In genomic region chr4:147943005-147943404, GRCm38 (mm10) we compare ENCODE assay signal across 13 mouse cellular contexts. TPM values are rescaled to one million over a fixed set of nuclear protein-coding genes. Genes with fewer than 3 reads are reported as not detected.
DNase-seq lines count a peak whose midpoint lies in the region; ATAC-seq and TF ChIP-seq lines count a peak whose summit lies in the region.
"Had no signal": no experiment of that assay in that cellular context is flagged by ENCODE, and none has a peak within 500 bp of the region (broad histone marks: within the 10 kb centered on the region; RNA-seq: fewer than 3 reads in every experiment).

No protein-coding gene starts in this region.

- TF ChIP-seq CTCF in stomach, postnatal 0 days (IDR thresholded peaks at IDR 0.05; ENCODE audit: low read depth) = no peak

- 0 out of 2 replicates have a peak overlapping the region, but pooled peaks have one; percentile 96 for H3K4me3 ChIP-seq in heart, embryonic 15.5 days
- no peak overlapping the region for H3K4me3 ChIP-seq in midbrain, embryonic 14.5 days (replicated peaks; ENCODE audit: low read depth, low read length)
- no peak overlapping the region for H3K4me3 ChIP-seq in midbrain, embryonic 16.5 days (ENCODE audit: low read depth, low read length)
- H3K4me3 ChIP-seq in stomach, postnatal 0 days (ENCODE audit: low read depth, low read length) = no peak overlapping the region
- H3K4me3 ChIP-seq: limb, embryonic 15.5 days had no signal

- peak overlapping the region; percentile 98; the same call in 1 of the 2 replicates for H3K4me2 ChIP-seq in heart, embryonic 15.5 days
- H3K4me2 ChIP-seq in midbrain, embryonic 14.5 days (ENCODE audit: low read length) = peak overlapping the region; percentile 7; the same call in 1 of the 2 replicates
- no peak overlapping the region for H3K4me2 ChIP-seq in midbrain, embryonic 16.5 days (ENCODE audit: low read length)
- 0 out of 2 replicates have a peak overlapping the region, but pooled peaks have one; percentile 99 for H3K4me2 ChIP-seq in stomach, postnatal 0 days (replicated peaks; ENCODE audit: low read depth)

- H3K27ac ChIP-seq in heart, embryonic 15.5 days = no peak overlapping the region
- no peak overlapping the region for H3K27ac ChIP-seq in midbrain, embryonic 14.5 days (replicated peaks; ENCODE audit: low read depth, low read length)
- no peak overlapping the region for H3K27ac ChIP-seq in midbrain, embryonic 16.5 days (ENCODE audit: low read length)
- H3K27ac ChIP-seq in stomach, postnatal 0 days (replicated peaks) = no peak overlapping the region
- H3K27ac ChIP-seq: limb, embryonic 15.5 days had no signal

- peaks cover 50% of the 10 kb centered on the region for H3K4me1 ChIP-seq in heart, embryonic 15.5 days (replicated peaks)
- peaks cover 22% of the 10 kb centered on the region for H3K4me1 ChIP-seq in midbrain, embryonic 14.5 days (ENCODE audit: control insufficient read depth, insufficient read depth, low read length)
- H3K4me1 ChIP-seq in midbrain, embryonic 16.5 days (ENCODE audit: control insufficient read depth, insufficient read depth, low read length) = peaks cover 21% of the 10 kb centered on the region
- peaks cover 11% of the 10 kb centered on the region; the same call in 1 of the 2 replicates for H3K4me1 ChIP-seq in stomach, postnatal 0 days (replicated peaks; ENCODE audit: control insufficient read depth, insufficient read depth)

- WGBS in heart, embryonic 15.5 days = 95% methylated on average over 1 of the region's 1 CpGs
- WGBS in midbrain, embryonic 14.5 days = 92% methylated on average over 1 of the region's 1 CpGs
- 96% methylated on average over 1 of the region's 1 CpGs for WGBS in midbrain, embryonic 16.5 days
- 87% methylated on average over 1 of the region's 1 CpGs for WGBS in stomach, postnatal 0 days

- DNase-seq in heart, postnatal 4 days = no peak
- no peak for DNase-seq in midbrain, embryonic 14.5 days
- peak; percentile 42 for DNase-seq in kidney, postnatal 10 days
- no peak for DNase-seq in stomach, postnatal 0 days (ENCODE audit: low spot score)
- no peak for DNase-seq in lung, postnatal 4 days
- no peak for DNase-seq in cerebellum, adult 18-20 months
- DNase-seq: adrenal gland, postnatal 10 days; right cerebral cortex, postnatal 4 days; thymus, postnatal 25 days had no signal

- peaks cover 49% of the 10 kb centered on the region for H3K36me3 ChIP-seq in heart, embryonic 15.5 days
- H3K36me3 ChIP-seq in midbrain, embryonic 14.5 days (ENCODE audit: control insufficient read depth, insufficient read depth, low read length) = peaks cover 44% of the 10 kb centered on the region
- H3K36me3 ChIP-seq in midbrain, embryonic 16.5 days (ENCODE audit: control insufficient read depth, insufficient read depth, low read length) = peaks cover 30% of the 10 kb centered on the region
- H3K36me3 ChIP-seq in stomach, postnatal 0 days (ENCODE audit: control insufficient read depth, insufficient read depth, low read length) = peaks cover 24% of the 10 kb centered on the region

- H3K27me3 ChIP-seq in heart, embryonic 15.5 days = no peaks in the 10 kb centered on the region
- no peaks in the 10 kb centered on the region for H3K27me3 ChIP-seq in midbrain, embryonic 14.5 days (ENCODE audit: control insufficient read depth, insufficient read depth, low read length)
- peaks cover 2% of the 10 kb centered on the region; the same call in 1 of the 2 replicates for H3K27me3 ChIP-seq in midbrain, embryonic 16.5 days (ENCODE audit: control insufficient read depth, insufficient read depth, low read depth, low read length)
- H3K27me3 ChIP-seq in stomach, postnatal 0 days (ENCODE audit: control insufficient read depth, insufficient read depth, low read length) = no peaks in the 10 kb centered on the region
- H3K27me3 ChIP-seq: limb, embryonic 15.5 days had no signal

- ATAC-seq in heart, embryonic 15.5 days (replicated peaks; ENCODE audit: insufficient number of reproducible peaks, insufficient read depth, low FRiP score, low read depth) = no peak
- no peak for ATAC-seq in midbrain, embryonic 14.5 days (ENCODE audit: low FRiP score, low TSS enrichment)
- no peak for ATAC-seq in midbrain, embryonic 16.5 days
- peak; percentile 21; the same call in 1 of the 2 replicates for ATAC-seq in stomach, postnatal 0 days (ENCODE audit: low FRiP score, low TSS enrichment)

- no peak for TF ChIP-seq EP300 in stomach, postnatal 0 days (optimal IDR thresholded peaks at IDR 0.05)

- 0 out of 2 replicates have a peak overlapping the region, but pooled peaks have one; percentile 21 for H3K9ac ChIP-seq in heart, embryonic 15.5 days
- H3K9ac ChIP-seq in midbrain, embryonic 14.5 days (replicated peaks; ENCODE audit: low read length) = no peak overlapping the region
- H3K9ac ChIP-seq in midbrain, embryonic 16.5 days (ENCODE audit: low read depth, low read length) = no peak overlapping the region
- H3K9ac ChIP-seq in stomach, postnatal 0 days (ENCODE audit: low read length) = no peak overlapping the region; the same call in 1 of the 2 replicates
- H3K9ac ChIP-seq: limb, embryonic 15.5 days had no signal

- no peaks in the 10 kb centered on the region for H3K9me3 ChIP-seq in heart, embryonic 15.5 days (replicated peaks)
- H3K9me3 ChIP-seq in midbrain, embryonic 14.5 days (ENCODE audit: control insufficient read depth, low read length) = no peaks in the 10 kb centered on the region
- H3K9me3 ChIP-seq in midbrain, embryonic 16.5 days (replicated peaks; ENCODE audit: control insufficient read depth, low read length, poor library complexity, severe bottlenecking) = no peaks in the 10 kb centered on the region
- no peaks in the 10 kb centered on the region for H3K9me3 ChIP-seq in stomach, postnatal 0 days (ENCODE audit: control insufficient read depth, low read length)
- H3K9me3 ChIP-seq: limb, embryonic 15.5 days had no signal

RNA-seq across cellular contexts. Expression of gene 2510039O18Rik, which starts 2.3 kb away (rescaled TPM):
- 12.1 and 17.6 TPM in 2 replicates for polyA plus RNA-seq in heart, embryonic 15.5 days (2015; fragmentation: Nextera tagmentation; extraction: Ambion mirVana)
- 10 to 100 TPM; 46.8 to 49.3 TPM for total RNA-seq in heart, postnatal 4 days (2021)
- polyA plus RNA-seq in midbrain, embryonic 14.5 days (2014; fragmentation: Nextera tagmentation; extraction: Ambion mirVana) = 15.5 and 15.8 TPM in 2 replicates
- 9.5 and 11.1 TPM in 2 replicates for polyA plus RNA-seq in midbrain, embryonic 16.5 days (2015; fragmentation: Nextera tagmentation; extraction: Ambion mirVana)
- 13.3 and 15.5 TPM in 2 replicates for polyA plus RNA-seq in stomach, postnatal 0 days (2015; fragmentation: Nextera tagmentation; extraction: Ambion mirVana)

RNA-seq across cellular contexts. Expression of gene Plod1, which starts 6.4 kb away (rescaled TPM):
- polyA plus RNA-seq in heart, embryonic 15.5 days (2015; fragmentation: Nextera tagmentation; extraction: Ambion mirVana) = 52.1 and 60.0 TPM in 2 replicates
- total RNA-seq in heart, postnatal 4 days (2021) = 10 to 100 TPM; 80.9 to 82.5 TPM
- polyA plus RNA-seq in midbrain, embryonic 14.5 days (2014; fragmentation: Nextera tagmentation; extraction: Ambion mirVana) = 13.5 and 20.7 TPM in 2 replicates
- 20.8 and 21.2 TPM in 2 replicates for polyA plus RNA-seq in midbrain, embryonic 16.5 days (2015; fragmentation: Nextera tagmentation; extraction: Ambion mirVana)
- 20.1 and 21.7 TPM in 2 replicates for polyA plus RNA-seq in stomach, postnatal 0 days (2015; fragmentation: Nextera tagmentation; extraction: Ambion mirVana)

RNA-seq across cellular contexts. Expression of gene Mfn2, which starts 38.5 kb away (rescaled TPM):
- 141 and 144 TPM in 2 replicates for polyA plus RNA-seq in heart, embryonic 15.5 days (2015; fragmentation: Nextera tagmentation; extraction: Ambion mirVana)
- total RNA-seq in heart, postnatal 4 days (2021) = 100 to 1,000 TPM; 505 to 526 TPM
- 56.9 and 77.2 TPM in 2 replicates for polyA plus RNA-seq in midbrain, embryonic 14.5 days (2014; fragmentation: Nextera tagmentation; extraction: Ambion mirVana)
- polyA plus RNA-seq in midbrain, embryonic 16.5 days (2015; fragmentation: Nextera tagmentation; extraction: Ambion mirVana) = 107 and 108 TPM in 2 replicates
- polyA plus RNA-seq in stomach, postnatal 0 days (2015; fragmentation: Nextera tagmentation; extraction: Ambion mirVana) = 26.7 and 27.2 TPM in 2 replicates

RNA-seq across cellular contexts. Expression of gene Nppb, which starts 42.6 kb away (rescaled TPM):
- polyA plus RNA-seq in heart, embryonic 15.5 days (2015; fragmentation: Nextera tagmentation; extraction: Ambion mirVana) = 130 and 171 TPM in 2 replicates
- total RNA-seq in heart, postnatal 4 days (2021) = 100 to 1,000 TPM; 736 to 787 TPM
- polyA plus RNA-seq in midbrain, embryonic 14.5 days (2014; fragmentation: Nextera tagmentation; extraction: Ambion mirVana) = not detected in 2 replicates
- not detected in 2 replicates for polyA plus RNA-seq in midbrain, embryonic 16.5 days (2015; fragmentation: Nextera tagmentation; extraction: Ambion mirVana)
- not detected in 2 replicates for polyA plus RNA-seq in stomach, postnatal 0 days (2015; fragmentation: Nextera tagmentation; extraction: Ambion mirVana)
- total RNA-seq: adrenal gland, postnatal 10 days; common myeloid progenitor, adult 5-6 weeks had no signal

RNA-seq across cellular contexts. Expression of gene Nppa, which starts 57.5 kb away (rescaled TPM):
- 3,881 and 5,336 TPM in 2 replicates for polyA plus RNA-seq in heart, embryonic 15.5 days (2015; fragmentation: Nextera tagmentation; extraction: Ambion mirVana)
- 1,000 to 10,000 TPM; 1,585 to 1,953 TPM for total RNA-seq in heart, postnatal 4 days (2021)
- polyA plus RNA-seq in midbrain, embryonic 14.5 days (2014; fragmentation: Nextera tagmentation; extraction: Ambion mirVana) = 2.9 and 4.1 TPM in 2 replicates
- polyA plus RNA-seq in midbrain, embryonic 16.5 days (2015; fragmentation: Nextera tagmentation; extraction: Ambion mirVana) = 2.4 and 3.3 TPM in 2 replicates
- 0.30 and 0.74 TPM in 2 replicates for polyA plus RNA-seq in stomach, postnatal 0 days (2015; fragmentation: Nextera tagmentation; extraction: Ambion mirVana)
- total RNA-seq: adrenal gland, postnatal 10 days; common myeloid progenitor, adult 5-6 weeks had no signal
- polyA plus RNA-seq: limb, embryonic 15.5 days had no signal
